Mouse (Mus musculus): ENCODE data around the gene Armc10. TPM values are rescaled to one million over a fixed set of nuclear protein-coding genes. Genes with fewer than 3 reads are reported as not detected.
"Not testable (repeated sequence)": the region's sequence is repeated elsewhere in the genome, so short reads cannot be mapped to it uniquely, and the experiment has no call there.

Gene Armc10
- total RNA-seq, 4 experiments from 2014 or later = 7.5 to 8.3 (median 7.8) TPM

GRCm38 (mm10) chr5:21702873-21703475, 57.4 kb downstream of the Armc10 start:
- DNase-seq (ENCODE audit: low spot score) = peak; percentile 47

- no peak for DNase-seq (ENCODE audit: low spot score)
These were observed 58.1 kb downstream of the Armc10 start for GRCm38 (mm10) chr5:21703708-21704107.

- DNase-seq (ENCODE audit: low spot score) = no peak
These were observed 60.9 kb downstream of the Armc10 start for GRCm38 (mm10) chr5:21706546-21706945.

- not testable (repeated sequence) for DNase-seq (ENCODE audit: low spot score)
These were observed 62.4 kb downstream of the Armc10 start for GRCm38 (mm10) chr5:21708011-21708410.

Other genes starting within 250 kb of the Armc10 start
- gene Ccdc146, start 221.1 kb upstream of the Armc10 start, total RNA-seq (2022) = 1 to 10 TPM; 2.6 to 6.0 (median 4.1) TPM
- 10 to 100 TPM; 20.9 to 23.3 (median 22.5) TPM for gene Fam185a, start 220.9 kb upstream of the Armc10 start, total RNA-seq (2022)
- 1 to 10 TPM; 1.5 to 3.2 (median 2.2) TPM for gene Lrrc17, start 102.3 kb upstream of the Armc10 start, total RNA-seq (2022)
- not detected for gene Fbxl13, start 179 bp upstream of the Armc10 start, total RNA-seq (2022)
- 1 to 10 TPM; 5.0 to 7.0 (median 6.8) TPM for gene Napepld, start 55.6 kb downstream of the Armc10 start, total RNA-seq (2022)
- gene Pmpcb, start 91.3 kb downstream of the Armc10 start, total RNA-seq (2022) = 100 to 1,000 TPM; 289 to 312 (median 300) TPM
- gene Dnajc2, start 139.4 kb downstream of the Armc10 start, total RNA-seq (2022) = 10 to 100 TPM; 19.5 to 23.9 (median 20.7) TPM
- gene Psmc2, start 139.5 kb downstream of the Armc10 start, total RNA-seq (2022) = 100 to 1,000 TPM in 1 of 4 experiments, 10 to 100 TPM in 3; 87.6 to 100 (median 93.1) TPM
- gene Slc26a5, start 219.8 kb downstream of the Armc10 start, total RNA-seq (2022) = not detected

Measured in heart, adult 8-10 months (tissue).